Mouse (Mus musculus) lung, adult 2 months (tissue): ENCODE measurements around the gene Galnt10. TPM values are rescaled to one million over a fixed set of nuclear protein-coding genes. Genes with fewer than 3 reads are reported as not detected.

Experiments
- DNase-seq: peaks from one replicate; pipeline ENCODE4 v3.0.0; 2022
- H3K4me1 ChIP-seq: fragments of 200-500 bp; 2 replicates; pipeline ENCODE4 v1.6.1; 2011; ENCODE audit warnings: low read length; ENCODE audit not compliant: control insufficient read depth, insufficient read depth
- H3K4me3 ChIP-seq: fragments of 200-500 bp; replicated peaks from 2 replicates; pipeline ENCODE3; 2011; ENCODE audit warnings: low read depth, mild to moderate bottlenecking, control low read depth, low read length; ENCODE audit errors: extremely low read depth
- CTCF ChIP-seq: fragments of 200-500 bp; IDR thresholded peaks from 2 replicates; pipeline ENCODE4 v1.5.1; 2011; ENCODE audit warnings: mild to moderate bottlenecking, low read length, control low read depth; ENCODE audit not compliant: insufficient read depth
- POLR2A ChIP-seq: fragments of 200-500 bp; IDR thresholded peaks from 2 replicates; pipeline ENCODE4 v1.6.1; 2011; ENCODE audit warnings: low read depth, mild to moderate bottlenecking, control low read depth, low read length, borderline replicate concordance; ENCODE audit errors: extremely low read depth
- WGBS: fragments of 180-500 bp; shearing (Covaris S2); methylation state at CpG from one replicate; pipeline ENCODE4 v1.1.7; 2018; 5-methylcytosine and 5-hydroxymethylcytosine counted together
- polyA plus RNA-seq: library from polyadenylated mRNA; depleted of rRNA; stranded (reverse); fragments of >200 nt; gene quantifications from 2 replicates; pipeline ENCODE4 v1.2.3, GENCODE M21; 2012

The Galnt10 gene
- polyA plus RNA-seq, 1 experiment = 6.4 TPM

- Histone ChIP-seq H3K4me1 (peaks cover 8% of the 10 kb centered on the region), H3K4me3 (no peak overlapping the region)
- TF ChIP-seq CTCF (no peak), POLR2A (no peak)
- 74% methylated on average over 12 of the region's 12 CpGs for WGBS
- no peak for DNase-seq
Observed at GRCm38 (mm10) chr11:57683125-57683524, 37.9 kb downstream of the Galnt10 start.

- Histone ChIP-seq H3K4me1 (peaks cover 15% of the 10 kb centered on the region), H3K4me3 (no peak overlapping the region)
- WGBS = 56% methylated on average over 8 of the region's 8 CpGs
- DNase-seq = no peak
- no peak for TF ChIP-seq CTCF
- TF ChIP-seq POLR2A = no peak
Observed at GRCm38 (mm10) chr11:57683931-57684330, 38.7 kb downstream of the Galnt10 start.

GRCm38 (mm10) chr11:57684891-57685290, 39.6 kb downstream of the Galnt10 start:
- peaks cover 16% of the 10 kb centered on the region for H3K4me1 ChIP-seq
- WGBS = 34% methylated on average over 5 of the region's 5 CpGs
- no peak for TF ChIP-seq CTCF
- no peak for TF ChIP-seq POLR2A
- DNase-seq = no peak
- H3K4me3 ChIP-seq = no peak overlapping the region

GRCm38 (mm10) chr11:57685689-57686454, 40.6 kb downstream of the Galnt10 start:
- no peak for DNase-seq
- peaks cover 16% of the 10 kb centered on the region for H3K4me1 ChIP-seq
- WGBS = 42% methylated on average over 10 of the region's 10 CpGs
- peak overlapping the region; percentile 9 for H3K4me3 ChIP-seq
- TF ChIP-seq POLR2A = no peak
- no peak for TF ChIP-seq CTCF

- 86% methylated on average over 12 of the region's 12 CpGs for WGBS
- TF ChIP-seq POLR2A = no peak
- TF ChIP-seq CTCF = no peak
- no peak for DNase-seq
- H3K4me3 ChIP-seq = no peak overlapping the region
- peaks cover 16% of the 10 kb centered on the region for H3K4me1 ChIP-seq
Observed at GRCm38 (mm10) chr11:57686797-57687196, 41.6 kb downstream of the Galnt10 start.

- 91% methylated on average over 9 of the region's 9 CpGs for WGBS
- DNase-seq = no peak
- no peak overlapping the region for H3K4me3 ChIP-seq
- peaks cover 16% of the 10 kb centered on the region for H3K4me1 ChIP-seq
- no peak for TF ChIP-seq CTCF
Observed at GRCm38 (mm10) chr11:57687258-57687657, 42.0 kb downstream of the Galnt10 start.

GRCm38 (mm10) chr11:57688179-57688929, 43.1 kb downstream of the Galnt10 start:
- WGBS = 20% methylated on average over 14 of the region's 14 CpGs
- H3K4me3 ChIP-seq = no peak overlapping the region
- peaks cover 16% of the 10 kb centered on the region for H3K4me1 ChIP-seq
- peak; percentile 27 for DNase-seq
- no peak for TF ChIP-seq POLR2A
- TF ChIP-seq CTCF = no peak

GRCm38 (mm10) chr11:57689811-57690210, 44.6 kb downstream of the Galnt10 start:
- no peak for TF ChIP-seq CTCF
- 66% methylated on average over 6 of the region's 6 CpGs for WGBS
- DNase-seq = no peak
- H3K4me3 ChIP-seq = no peak overlapping the region
- H3K4me1 ChIP-seq = peaks cover 12% of the 10 kb centered on the region

GRCm38 (mm10) chr11:57690836-57691235, 45.6 kb downstream of the Galnt10 start:
- 91% methylated on average over 5 of the region's 5 CpGs for WGBS
- TF ChIP-seq CTCF = no peak
- no peak for TF ChIP-seq POLR2A
- H3K4me3 ChIP-seq = no peak overlapping the region
- peaks cover 12% of the 10 kb centered on the region for H3K4me1 ChIP-seq
- DNase-seq = no peak

GRCm38 (mm10) chr11:57691939-57692338, 46.7 kb downstream of the Galnt10 start:
- TF ChIP-seq CTCF = no peak
- no peak for TF ChIP-seq POLR2A
- Histone ChIP-seq H3K4me1 (peaks cover 15% of the 10 kb centered on the region), H3K4me3 (no peak overlapping the region)
- DNase-seq = no peak
- 62% methylated on average over 6 of the region's 6 CpGs for WGBS
